Mouse (Mus musculus) liver, embryonic 15.5 days (tissue): Measurements from ENCODE around the gene Hectd1. TPM values are rescaled to one million over a fixed set of nuclear protein-coding genes. Genes with fewer than 3 reads are reported as not detected.

ENCODE experiments used
- ATAC-seq: fragments of 200-750 bp; cut with Nextera tagmentation; 2 replicates; pipeline ENCODE4 v1.8.0; 2017; ENCODE audit warnings: moderate number of reproducible peaks, mild to moderate bottlenecking, moderate library complexity; ENCODE audit not compliant: insufficient read depth
- H3K27ac ChIP-seq: fragments of 300-500 bp; sonication (generic); replicated peaks from 2 replicates; pipeline ENCODE4 v1.5.1; 2015; ENCODE audit warnings: mild to moderate bottlenecking, inconsistent platforms
- H3K27me3 ChIP-seq: fragments of 300-500 bp; sonication (generic); 2 replicates; pipeline ENCODE4 v1.6.1; 2015; ENCODE audit warnings: mild to moderate bottlenecking, inconsistent platforms
- H3K36me3 ChIP-seq: fragments of 300-500 bp; sonication (generic); replicated peaks from 2 replicates; pipeline ENCODE4 v1.6.1; 2015; ENCODE audit warnings: moderate library complexity, mild to moderate bottlenecking, inconsistent platforms
- H3K4me1 ChIP-seq: fragments of 300-500 bp; sonication (generic); replicated peaks from 2 replicates; pipeline ENCODE4 v1.6.1; 2015; ENCODE audit warnings: inconsistent platforms
- H3K4me2 ChIP-seq: fragments of 300-500 bp; sonication (generic); 2 replicates; pipeline ENCODE4 v1.6.1; 2015; ENCODE audit warnings: moderate library complexity, mild to moderate bottlenecking, inconsistent platforms
- H3K4me3 ChIP-seq: fragments of 300-500 bp; sonication (generic); replicated peaks from 2 replicates; pipeline ENCODE4 v1.5.1; 2015; ENCODE audit warnings: mild to moderate bottlenecking, inconsistent platforms
- H3K9ac ChIP-seq: fragments of 300-500 bp; sonication (generic); 2 replicates; pipeline ENCODE4 v1.6.1; 2015; ENCODE audit warnings: moderate library complexity, mild to moderate bottlenecking, inconsistent platforms
- H3K9me3 ChIP-seq: fragments of 300-500 bp; sonication (generic); replicated peaks from 2 replicates; pipeline ENCODE4 v1.6.1; 2016; ENCODE audit warnings: inconsistent platforms
- WGBS: fragments of 180-500 bp; shearing (Covaris S2); methylation state at CpG from one replicate; pipeline ENCODE4 v1.1.7; 2015; ENCODE audit warnings: mixed read lengths; ENCODE audit not compliant: insufficient replicate concordance; 5-methylcytosine and 5-hydroxymethylcytosine counted together
- polyA plus RNA-seq: library from polyadenylated mRNA; unstranded; fragments of >200 nt; fragmentation: Nextera tagmentation; extraction: Ambion mirVana; gene quantifications from 2 replicates; pipeline ENCODE4 v1.2.1, GENCODE M21; 2015

Hectd1 gene
- polyA plus RNA-seq, 1 experiment from 2014 or later: 24.0 TPM

GRCm38 (mm10) chr12:51729058-51729457, 100.3 kb downstream of the Hectd1 start:
- no peaks in the 10 kb centered on the region for H3K36me3 ChIP-seq
- no peaks in the 10 kb centered on the region for H3K27me3 ChIP-seq
- WGBS: 59% methylated on average over 11 of the region's 11 CpGs
- no peaks in the 10 kb centered on the region for H3K9me3 ChIP-seq
- no peak overlapping the region for H3K4me2 ChIP-seq
- no peak overlapping the region for H3K9ac ChIP-seq
- no peak overlapping the region for H3K27ac ChIP-seq
- H3K4me3 ChIP-seq: no peak overlapping the region
- H3K4me1 ChIP-seq: no peaks in the 10 kb centered on the region
- no peak for ATAC-seq

GRCm38 (mm10) chr12:51721836-51722235, 107.5 kb downstream of the Hectd1 start:
- Histone ChIP-seq H3K27ac (no peak overlapping the region), H3K36me3 (no peaks in the 10 kb centered on the region; the same call in 1 of the 2 replicates), H3K4me3 (no peak overlapping the region), H3K9me3 (no peaks in the 10 kb centered on the region), H3K9ac (no peak overlapping the region), H3K4me1 (peaks cover 8% of the 10 kb centered on the region), H3K4me2 (no peak overlapping the region), H3K27me3 (no peaks in the 10 kb centered on the region)
- no peak for ATAC-seq
- 68% methylated on average over 8 of the region's 8 CpGs for WGBS

- no peak for ATAC-seq
- 68% methylated on average over 6 of the region's 6 CpGs for WGBS
- Histone ChIP-seq H3K9ac (no peak overlapping the region), H3K4me1 (peaks cover 8% of the 10 kb centered on the region), H3K4me2 (no peak overlapping the region), H3K27me3 (no peaks in the 10 kb centered on the region), H3K9me3 (no peaks in the 10 kb centered on the region), H3K4me3 (no peak overlapping the region), H3K27ac (no peak overlapping the region), H3K36me3 (no peaks in the 10 kb centered on the region; the same call in 1 of the 2 replicates)
Measured at GRCm38 (mm10) chr12:51718617-51719016, 110.7 kb downstream of the Hectd1 start.

- H3K9ac ChIP-seq: no peak overlapping the region
- H3K27me3 ChIP-seq: no peaks in the 10 kb centered on the region
- H3K36me3 ChIP-seq: no peaks in the 10 kb centered on the region
- WGBS: 57% methylated on average over 1 of the region's 1 CpGs
- ATAC-seq: no peak
- peaks cover 10% of the 10 kb centered on the region for H3K4me1 ChIP-seq
- H3K4me3 ChIP-seq: no peak overlapping the region
- no peak overlapping the region for H3K27ac ChIP-seq
- H3K9me3 ChIP-seq: no peaks in the 10 kb centered on the region
- no peak overlapping the region for H3K4me2 ChIP-seq
Measured at GRCm38 (mm10) chr12:51712685-51713084, 116.7 kb downstream of the Hectd1 start.

GRCm38 (mm10) chr12:51710154-51710553, 119.2 kb downstream of the Hectd1 start:
- H3K9me3 ChIP-seq: no peaks in the 10 kb centered on the region
- no peak overlapping the region for H3K27ac ChIP-seq
- 38% methylated on average over 5 of the region's 5 CpGs for WGBS
- no peaks in the 10 kb centered on the region for H3K27me3 ChIP-seq
- H3K4me3 ChIP-seq: no peak overlapping the region
- ATAC-seq: no peak
- no peak overlapping the region for H3K9ac ChIP-seq
- H3K36me3 ChIP-seq: no peaks in the 10 kb centered on the region
- H3K4me2 ChIP-seq: no peak overlapping the region
- peaks cover 16% of the 10 kb centered on the region for H3K4me1 ChIP-seq

- Histone ChIP-seq H3K9ac (no peak overlapping the region), H3K4me3 (no peak overlapping the region), H3K36me3 (no peaks in the 10 kb centered on the region), H3K4me2 (no peak overlapping the region), H3K4me1 (peaks cover 16% of the 10 kb centered on the region), H3K27me3 (no peaks in the 10 kb centered on the region), H3K27ac (no peak overlapping the region), H3K9me3 (no peaks in the 10 kb centered on the region)
- ATAC-seq: no peak
- WGBS: 70% methylated on average over 3 of the region's 3 CpGs
Measured at GRCm38 (mm10) chr12:51709741-51710140, 119.6 kb downstream of the Hectd1 start.

- no peaks in the 10 kb centered on the region for H3K9me3 ChIP-seq
- H3K27me3 ChIP-seq: no peaks in the 10 kb centered on the region
- 61% methylated on average over 14 of the region's 14 CpGs for WGBS
- no peak for ATAC-seq
- H3K9ac ChIP-seq: no peak overlapping the region
- H3K4me2 ChIP-seq: no peak overlapping the region
- H3K27ac ChIP-seq: no peak overlapping the region
- H3K4me3 ChIP-seq: no peak overlapping the region
- peaks cover 16% of the 10 kb centered on the region for H3K4me1 ChIP-seq
- no peaks in the 10 kb centered on the region for H3K36me3 ChIP-seq
Measured at GRCm38 (mm10) chr12:51708941-51709686, 120.2 kb downstream of the Hectd1 start.

- Histone ChIP-seq H3K27me3 (no peaks in the 10 kb centered on the region), H3K4me1 (peaks cover 16% of the 10 kb centered on the region), H3K4me2 (no peak overlapping the region), H3K9me3 (no peaks in the 10 kb centered on the region), H3K4me3 (no peak overlapping the region), H3K9ac (no peak overlapping the region), H3K27ac (no peak overlapping the region), H3K36me3 (no peaks in the 10 kb centered on the region)
- 78% methylated on average over 5 of the region's 5 CpGs for WGBS
- no peak for ATAC-seq
Measured at GRCm38 (mm10) chr12:51706673-51707235, 122.6 kb downstream of the Hectd1 start.

GRCm38 (mm10) chr12:51705778-51706177, 123.6 kb downstream of the Hectd1 start:
- no peak overlapping the region for H3K27ac ChIP-seq
- H3K27me3 ChIP-seq: no peaks in the 10 kb centered on the region
- no peaks in the 10 kb centered on the region for H3K36me3 ChIP-seq
- no peaks in the 10 kb centered on the region for H3K9me3 ChIP-seq
- ATAC-seq: no peak
- H3K4me1 ChIP-seq: peaks cover 20% of the 10 kb centered on the region
- no peak overlapping the region for H3K4me3 ChIP-seq
- H3K4me2 ChIP-seq: no peak overlapping the region
- WGBS: 52% methylated on average over 12 of the region's 12 CpGs
- no peak overlapping the region for H3K9ac ChIP-seq

GRCm38 (mm10) chr12:51704572-51704971, 124.8 kb downstream of the Hectd1 start:
- Histone ChIP-seq H3K36me3 (no peaks in the 10 kb centered on the region), H3K9ac (no peak overlapping the region), H3K9me3 (no peaks in the 10 kb centered on the region), H3K4me2 (no peak overlapping the region), H3K27ac (no peak overlapping the region), H3K27me3 (no peaks in the 10 kb centered on the region), H3K4me1 (peaks cover 24% of the 10 kb centered on the region), H3K4me3 (no peak overlapping the region)
- 63% methylated on average over 7 of the region's 7 CpGs for WGBS
- ATAC-seq: no peak

- Histone ChIP-seq H3K36me3 (no peaks in the 10 kb centered on the region), H3K4me3 (no peak overlapping the region), H3K4me2 (no peak overlapping the region), H3K27ac (no peak overlapping the region), H3K9ac (no peak overlapping the region), H3K9me3 (no peaks in the 10 kb centered on the region), H3K4me1 (peaks cover 31% of the 10 kb centered on the region), H3K27me3 (no peaks in the 10 kb centered on the region)
- ATAC-seq: no peak
- WGBS: 51% methylated on average over 1 of the region's 1 CpGs
Measured at GRCm38 (mm10) chr12:51703859-51704258, 125.5 kb downstream of the Hectd1 start.

GRCm38 (mm10) chr12:51701723-51702122, 127.6 kb downstream of the Hectd1 start:
- no peaks in the 10 kb centered on the region for H3K27me3 ChIP-seq
- H3K36me3 ChIP-seq: no peaks in the 10 kb centered on the region
- H3K4me2 ChIP-seq: no peak overlapping the region
- no peaks in the 10 kb centered on the region for H3K9me3 ChIP-seq
- H3K4me1 ChIP-seq: peaks cover 34% of the 10 kb centered on the region
- no peak overlapping the region for H3K4me3 ChIP-seq
- no peak overlapping the region for H3K27ac ChIP-seq
- ATAC-seq: no peak
- H3K9ac ChIP-seq: no peak overlapping the region
